Mouse (Mus musculus): ENCODE measurements around the gene Nckap1.

DNA sequence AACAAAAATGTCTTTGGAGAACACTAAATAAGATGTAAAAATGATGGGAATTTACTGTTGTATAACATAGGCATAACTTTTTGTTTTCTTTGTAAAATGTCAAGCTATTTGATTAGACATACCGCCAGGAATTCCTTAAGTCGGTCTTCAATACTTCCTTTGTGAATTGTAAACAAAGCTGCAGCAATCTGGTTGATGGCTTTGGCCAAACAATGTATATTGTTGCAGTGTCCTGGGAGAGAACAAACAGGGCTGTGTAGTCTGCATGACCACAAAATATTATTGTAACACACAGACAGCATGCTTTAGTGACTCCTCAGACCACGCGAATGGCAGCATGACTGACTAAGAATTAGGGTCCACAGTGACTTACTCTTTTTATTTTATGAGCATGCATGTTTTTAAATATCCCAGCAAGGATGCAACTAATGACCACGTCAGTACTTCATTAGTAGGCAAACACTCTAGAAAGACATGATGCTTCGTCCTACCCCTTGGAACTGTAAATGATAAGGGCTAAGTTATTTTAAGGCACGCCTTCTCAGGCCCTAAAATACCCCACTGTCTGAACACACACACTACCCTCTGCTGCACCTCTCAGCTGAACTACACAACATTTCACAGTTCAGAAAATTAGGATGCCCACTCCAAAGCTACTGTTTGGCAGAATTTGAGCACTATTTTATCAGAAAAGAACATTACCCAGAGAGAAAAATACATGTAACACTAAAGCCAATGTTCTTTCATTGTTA lies 75.0 kb downstream of the Nckap1 start:
- TF ChIP-seq CTCF (IDR thresholded peaks at IDR 0.05; ENCODE audit: low read depth), result no peak
- no peak for TF ChIP-seq EP300 (IDR thresholded peaks at IDR 0.05; ENCODE audit: low read depth)

All from heart, postnatal 0 days (tissue).